Mouse (Mus musculus) bone marrow macrophage, adult 2 months (primary cell): ENCODE data around the gene Slc6a1.

ENCODE experiments used
- CTCF ChIP-seq: IDR thresholded peaks from 2 replicates; pipeline ENCODE4 v1.5.1; 2012; ENCODE audit warnings: low read depth, mild to moderate bottlenecking, low read length, moderate library complexity
- POLR2A ChIP-seq: IDR thresholded peaks from 2 replicates; pipeline ENCODE4 v1.6.1; 2012; ENCODE audit warnings: mild to moderate bottlenecking, low read depth, low read length, borderline replicate concordance

DNA sequence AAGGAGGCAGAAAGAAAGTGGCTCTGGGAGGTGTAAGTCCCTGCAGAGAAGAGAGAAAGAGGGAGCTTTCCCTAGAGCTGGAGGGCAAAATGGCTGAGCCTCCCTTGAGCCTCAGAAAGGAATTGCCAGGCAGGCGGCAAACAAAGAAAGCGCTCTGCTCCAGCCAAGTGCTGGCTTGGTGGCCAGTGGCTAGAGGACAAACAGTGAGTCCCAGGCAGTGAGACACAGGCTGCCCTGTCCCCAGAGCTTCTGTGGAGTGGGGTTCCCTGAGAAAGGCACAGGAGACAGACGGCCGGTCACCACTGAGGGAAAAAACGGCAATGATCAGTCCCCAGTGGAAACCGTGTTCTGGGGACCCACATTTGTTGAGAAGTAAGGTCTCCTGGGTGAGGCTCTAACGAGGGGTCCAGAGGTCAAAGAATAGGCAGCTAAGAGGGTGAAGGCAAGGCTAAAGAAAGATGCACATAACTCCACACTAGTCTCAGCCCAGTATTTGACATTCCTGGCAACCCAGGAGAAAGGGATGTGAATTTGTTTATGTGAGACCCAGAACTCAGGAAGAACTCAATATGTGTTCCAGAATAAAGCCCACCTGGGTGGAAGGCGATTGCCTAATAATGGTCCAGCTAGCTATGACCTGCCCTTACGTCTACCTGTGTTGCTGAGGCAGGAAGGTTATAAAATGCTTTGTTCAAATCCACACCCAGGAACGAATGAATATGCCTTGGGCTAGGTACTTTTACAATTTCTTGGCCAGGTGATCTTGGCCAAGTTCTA lies 1.7 kb downstream of the Slc6a1 start:
- TF ChIP-seq CTCF (no peak), POLR2A (no peak)
